Mouse (Mus musculus) intestine, embryonic 14.5 days (tissue): ENCODE measurements at regions not wholly inside any gene's neighbourhood (a gene's known extent, or its start where the extent isn't known, plus 50 kb on each side); places are given as distances from the start of the nearest gene placed in this dataset.

Experiments used
- ATAC-seq: fragments of 200-750 bp; cut with Nextera tagmentation; replicated peaks from 2 replicates; pipeline ENCODE4 v1.8.0; 2017; ENCODE audit warnings: low read depth, moderate number of reproducible peaks, moderate TSS enrichment, moderate library complexity; ENCODE audit not compliant: low FRiP score, low TSS enrichment
- DNase-seq: peaks from one replicate; pipeline ENCODE4 v3.0.0-alpha.2; 2018; ENCODE audit warnings: low spot score
- H3K27ac ChIP-seq: fragments of 300-500 bp; sonication (generic); 2 replicates; pipeline ENCODE4 v1.5.1; 2014; ENCODE audit warnings: low read depth, mild to moderate bottlenecking, control low read depth
- H3K27me3 ChIP-seq: fragments of 300-500 bp; sonication (generic); replicated peaks from 2 replicates; pipeline ENCODE4 v1.6.1; 2014; ENCODE audit warnings: low read length, control low read depth; ENCODE audit not compliant: control insufficient read depth, insufficient read depth
- H3K36me3 ChIP-seq: fragments of 300-500 bp; sonication (generic); 2 replicates; pipeline ENCODE4 v1.6.1; 2014; ENCODE audit warnings: low read length, control low read depth; ENCODE audit not compliant: control insufficient read depth, insufficient read depth
- H3K4me1 ChIP-seq: fragments of 300-500 bp; sonication (generic); replicated peaks from 2 replicates; pipeline ENCODE4 v1.6.1; 2014; ENCODE audit warnings: low read length, control low read depth, mixed read lengths; ENCODE audit not compliant: control insufficient read depth, insufficient read depth
- H3K4me2 ChIP-seq: fragments of 300-500 bp; sonication (generic); 2 replicates; pipeline ENCODE4 v1.6.1; 2014; ENCODE audit warnings: low read length
- H3K4me3 ChIP-seq: fragments of 300-500 bp; sonication (generic); 2 replicates; pipeline ENCODE4 v1.5.1; 2014; ENCODE audit warnings: low read depth, low read length, control low read depth, mixed read lengths
- H3K9ac ChIP-seq: fragments of 300-500 bp; sonication (generic); 2 replicates; pipeline ENCODE4 v1.6.1; 2014; ENCODE audit warnings: mild to moderate bottlenecking, low read length
- H3K9me3 ChIP-seq: fragments of 300-500 bp; sonication (generic); 2 replicates; pipeline ENCODE4 v1.6.1; 2016; ENCODE audit warnings: low read length, control low read depth; ENCODE audit not compliant: control insufficient read depth
- WGBS: fragments of 180-500 bp; shearing (Covaris S2); extraction: QIAGEN DNeasy Blood & Tissue Kit; methylation state at CpG from one replicate; pipeline ENCODE4 v1.1.7; 2014; 5-methylcytosine and 5-hydroxymethylcytosine counted together

- Histone ChIP-seq H3K4me2 (no peak overlapping the region), H3K4me3 (no peak overlapping the region), H3K27me3 (no peaks in the 10 kb centered on the region), H3K36me3 (no peaks in the 10 kb centered on the region), H3K27ac (no peak overlapping the region), H3K4me1 (peaks cover 5% of the 10 kb centered on the region; the same call in 1 of the 2 replicates), H3K9me3 (no peaks in the 10 kb centered on the region), H3K9ac (no peak overlapping the region)
- 51% methylated on average over 9 of the region's 9 CpGs for WGBS
- no peak for ATAC-seq
- DNase-seq: no peak
These were observed 313.0 kb upstream of the Pitx2 start for GRCm38 (mm10) chr3:128886678-128887077.

- Histone ChIP-seq H3K36me3 (no peaks in the 10 kb centered on the region), H3K4me1 (no peaks in the 10 kb centered on the region), H3K27me3 (no peaks in the 10 kb centered on the region), H3K9ac (no peak overlapping the region), H3K9me3 (no peaks in the 10 kb centered on the region), H3K4me2 (no peak overlapping the region), H3K4me3 (no peak overlapping the region), H3K27ac (no peak overlapping the region)
- 87% methylated on average over 5 of the region's 5 CpGs for WGBS
- DNase-seq (no peak), ATAC-seq (no peak)
These were observed 308.6 kb upstream of the Pitx2 start for GRCm38 (mm10) chr3:128891078-128891477.

DNA sequence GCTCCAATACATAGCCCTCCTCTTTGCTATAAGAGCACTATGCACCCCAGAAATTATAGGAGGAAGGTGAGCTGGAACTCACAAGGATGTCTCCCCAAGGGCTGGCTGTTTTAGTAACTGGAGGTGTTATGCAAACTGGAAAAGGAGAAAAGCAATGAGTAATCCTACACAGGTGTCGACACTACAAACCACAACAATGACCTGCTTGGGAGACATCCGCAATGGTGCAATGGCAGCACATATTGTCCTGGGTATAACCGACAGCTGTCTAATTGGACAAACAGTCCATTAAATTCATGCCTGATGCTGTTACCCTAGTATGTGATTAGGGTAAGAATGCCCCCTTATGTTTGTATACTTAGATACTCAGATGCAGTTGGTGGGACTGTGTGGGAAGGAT lies 303.1 kb upstream of the Pitx2 start:
- WGBS: 94% methylated on average over 3 of the region's 3 CpGs
- Histone ChIP-seq H3K27me3 (no peaks in the 10 kb centered on the region), H3K4me1 (no peaks in the 10 kb centered on the region), H3K27ac (no peak overlapping the region), H3K9me3 (no peaks in the 10 kb centered on the region), H3K36me3 (no peaks in the 10 kb centered on the region), H3K4me3 (no peak overlapping the region), H3K4me2 (no peak overlapping the region), H3K9ac (no peak overlapping the region)
- ATAC-seq (no peak), DNase-seq (no peak)

- Histone ChIP-seq H3K4me3 (no peak overlapping the region), H3K4me1 (no peaks in the 10 kb centered on the region), H3K9me3 (no peaks in the 10 kb centered on the region), H3K27ac (no peak overlapping the region), H3K9ac (no peak overlapping the region), H3K4me2 (no peak overlapping the region), H3K36me3 (no peaks in the 10 kb centered on the region), H3K27me3 (no peaks in the 10 kb centered on the region)
- ATAC-seq (no peak), DNase-seq (no peak)
- WGBS: 33% methylated on average over 4 of the region's 4 CpGs
These were observed 288.6 kb upstream of the Pitx2 start for GRCm38 (mm10) chr3:128911122-128911521.

- no peak overlapping the region for H3K27ac ChIP-seq
- no peak for DNase-seq
- no peaks in the 10 kb centered on the region for H3K36me3 ChIP-seq
- no peak overlapping the region for H3K9ac ChIP-seq
- no peak overlapping the region for H3K4me2 ChIP-seq
- no peaks in the 10 kb centered on the region for H3K4me1 ChIP-seq
- no peaks in the 10 kb centered on the region for H3K9me3 ChIP-seq
- H3K4me3 ChIP-seq: no peak overlapping the region
- no peaks in the 10 kb centered on the region for H3K27me3 ChIP-seq
- ATAC-seq: no peak
These were observed 278.2 kb upstream of the Pitx2 start for GRCm38 (mm10) chr3:128921428-128921827.

DNA sequence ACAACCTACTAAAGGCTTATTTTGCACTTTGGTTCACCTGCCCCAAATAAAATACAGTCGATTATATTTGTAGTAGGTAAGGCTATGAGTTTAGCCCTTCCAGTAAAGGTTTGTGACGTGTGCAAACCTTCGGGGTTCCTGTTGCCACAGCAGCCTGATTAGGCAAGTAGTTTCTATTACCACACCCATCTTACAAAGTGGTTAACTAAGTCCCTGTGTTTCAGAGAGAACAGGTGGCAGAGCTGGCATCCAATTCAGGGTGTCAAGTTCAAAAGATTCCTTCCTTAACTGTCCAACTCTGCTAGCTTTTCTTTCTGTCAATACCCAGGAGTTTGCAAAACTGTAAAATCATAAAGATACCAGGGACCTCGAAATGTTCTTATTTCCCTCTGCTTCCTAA lies 277.5 kb upstream of the Pitx2 start:
- no peaks in the 10 kb centered on the region for H3K36me3 ChIP-seq
- WGBS: 84% methylated on average over 4 of the region's 4 CpGs
- no peak for DNase-seq
- H3K4me1 ChIP-seq: no peaks in the 10 kb centered on the region
- no peaks in the 10 kb centered on the region for H3K9me3 ChIP-seq
- H3K4me3 ChIP-seq: no peak overlapping the region
- no peak for ATAC-seq
- no peak overlapping the region for H3K27ac ChIP-seq
- H3K9ac ChIP-seq: no peak overlapping the region
- H3K4me2 ChIP-seq: no peak overlapping the region
- H3K27me3 ChIP-seq: no peaks in the 10 kb centered on the region

DNA sequence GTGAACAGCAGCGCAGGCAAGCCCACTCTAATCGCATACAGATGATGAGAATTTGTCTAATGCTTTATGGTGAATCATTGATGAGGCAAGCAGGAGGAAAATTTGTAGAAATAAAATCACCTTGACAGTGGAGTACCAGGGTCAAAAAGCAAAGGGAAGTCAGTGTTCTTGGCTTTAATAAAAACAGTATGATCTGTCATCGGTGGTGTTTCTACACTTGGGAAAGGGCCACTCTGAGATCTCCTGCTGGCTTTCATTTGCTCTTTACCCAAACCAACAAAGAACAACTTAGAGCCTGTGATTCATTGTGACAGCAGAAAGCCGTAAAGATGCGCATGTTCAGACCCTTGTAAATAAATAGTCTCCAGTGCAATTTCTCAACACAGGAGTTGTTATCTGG lies 261.1 kb upstream of the Pitx2 start:
- DNase-seq (no peak), ATAC-seq (no peak)
- H3K27me3 ChIP-seq: no peaks in the 10 kb centered on the region
- H3K27ac ChIP-seq: no peak overlapping the region
- H3K9me3 ChIP-seq: no peaks in the 10 kb centered on the region
- H3K4me2 ChIP-seq: no peak overlapping the region
- H3K36me3 ChIP-seq: no peaks in the 10 kb centered on the region
- H3K9ac ChIP-seq: no peak overlapping the region
- WGBS: 72% methylated on average over 5 of the region's 5 CpGs
- H3K4me3 ChIP-seq: no peak overlapping the region
- no peaks in the 10 kb centered on the region for H3K4me1 ChIP-seq

DNA sequence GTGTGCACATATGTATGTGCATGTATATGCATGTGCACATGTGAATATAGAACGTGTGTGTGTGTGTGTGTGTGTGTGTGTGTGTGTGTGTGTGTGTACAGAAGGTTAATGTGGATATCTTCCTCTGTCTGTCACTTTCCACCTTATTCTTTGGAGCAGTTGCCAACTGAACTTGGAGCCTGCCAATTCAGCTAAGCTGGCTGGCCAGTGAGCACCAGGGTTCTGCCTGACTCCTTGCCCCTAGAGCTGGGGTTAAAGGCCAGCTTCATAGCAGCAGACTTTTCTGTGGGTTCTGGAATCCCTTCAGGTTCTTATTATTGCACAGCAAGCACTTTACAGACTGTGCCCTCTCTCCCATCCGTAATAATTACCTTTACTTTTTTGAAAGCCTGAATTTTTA lies 258.5 kb upstream of the Pitx2 start:
- Histone ChIP-seq H3K9ac (no peak overlapping the region), H3K4me3 (no peak overlapping the region), H3K9me3 (no peaks in the 10 kb centered on the region), H3K27me3 (no peaks in the 10 kb centered on the region), H3K4me1 (no peaks in the 10 kb centered on the region), H3K27ac (no peak overlapping the region), H3K36me3 (no peaks in the 10 kb centered on the region), H3K4me2 (no peak overlapping the region)
- 81% methylated on average over 2 of the region's 2 CpGs for WGBS
- DNase-seq (no peak), ATAC-seq (no peak)

GRCm38 (mm10) chr3:128944631-128945030 lies 255.0 kb upstream of the Pitx2 start:
- Histone ChIP-seq H3K9me3 (no peaks in the 10 kb centered on the region), H3K27ac (no peak overlapping the region), H3K4me3 (no peak overlapping the region), H3K4me2 (no peak overlapping the region), H3K9ac (no peak overlapping the region), H3K36me3 (no peaks in the 10 kb centered on the region), H3K27me3 (no peaks in the 10 kb centered on the region), H3K4me1 (no peaks in the 10 kb centered on the region)
- ATAC-seq (no peak), DNase-seq (no peak)
- 22% methylated on average over 6 of the region's 6 CpGs for WGBS
